Mouse (Mus musculus) Patski (cell line): ENCODE results near the gene Ptdss2. TPM values are rescaled to one million over a fixed set of nuclear protein-coding genes. Genes with fewer than 3 reads are reported as not detected.

Source experiments
- ATAC-seq: fragments of 100-300 bp; one replicate; pipeline ENCODE4 v1.8.0; 2021
- CTCF ChIA-PET: fragments of 350-600 bp; sonication (Branson Sonifier 250); formaldehyde crosslinking; loops from one replicate; lab custom pipeline; 2022; ENCODE audit warnings: inconsistent platforms; lab: Charles Lee
- POLR2A ChIA-PET: fragments of 350-600 bp; sonication (Branson Sonifier 250); formaldehyde crosslinking; loops from one replicate; lab custom pipeline; 2022; ENCODE audit warnings: antibody characterized with exemption, inconsistent platforms; lab: Charles Lee
- DNase-seq: peaks from one replicate; pipeline ENCODE4 v3.0.0-alpha.2; 2011; ENCODE audit warnings: low read depth, low spot score
- H3K27me3 ChIP-seq: fragments of 371-371 bp; one replicate; pipeline ENCODE4 v1.5.1; 2021
- CTCF ChIP-seq: fragments of 100-300 bp; IDR thresholded peaks from one replicate; pipeline ENCODE4 v1.5.1; 2021
- in situ Hi-C: fragments of 300-500 bp; cut with MboI; formaldehyde crosslinking; loops from 3 replicates; pipeline ENCODE4 v1.11.1; 2018; ENCODE audit warnings: low pct_unique_long_range_greater_than_20kb, mixed read lengths
- polyA plus RNA-seq: library from polyadenylated mRNA; unstranded; gene quantifications from one replicate; pipeline ENCODE4 v1.2.3, GENCODE M21; 2021

Gene Ptdss2
- polyA plus RNA-seq, 1 experiment from 2014 or later: 96.0 TPM

DNA sequence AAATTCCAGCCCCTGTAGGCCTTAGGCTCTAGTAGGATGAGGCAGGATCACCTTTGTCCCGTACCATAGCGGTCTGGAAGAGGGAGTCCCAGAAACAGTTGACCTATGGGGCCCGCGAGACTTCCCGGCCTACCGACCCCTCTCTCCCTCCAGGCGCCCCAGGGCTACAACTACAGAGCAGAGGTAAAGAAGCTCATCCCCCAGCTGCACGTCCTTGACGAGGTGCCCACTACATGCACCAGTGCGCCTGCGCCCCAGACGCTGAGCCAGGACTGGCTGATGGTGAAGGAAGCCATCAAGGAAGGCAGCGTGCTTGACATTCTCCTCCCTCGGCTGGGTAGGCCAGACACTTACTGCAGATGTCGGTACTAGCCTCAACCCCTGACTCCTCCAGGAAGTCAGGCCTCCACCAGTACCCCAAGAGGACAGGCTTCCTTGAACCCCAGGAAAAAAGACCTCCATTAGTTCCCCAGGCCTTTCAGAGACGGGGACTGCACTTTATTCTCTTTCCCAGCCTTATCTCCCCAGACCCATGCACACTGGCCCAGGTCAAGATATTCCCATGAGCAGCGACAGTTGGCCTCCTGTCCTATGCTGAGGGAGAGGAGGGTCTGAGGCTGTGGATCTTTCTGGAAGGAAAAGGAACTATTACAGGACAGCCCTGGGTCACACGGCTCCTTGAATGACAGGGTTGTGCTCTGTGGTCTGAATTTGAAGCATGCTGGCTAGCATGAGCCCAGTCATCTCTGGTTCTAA lies 84.2 kb downstream of the Ptdss2 start:
- ATAC-seq (no peak), DNase-seq (no peak)
- no peaks in the 10 kb centered on the region for H3K27me3 ChIP-seq
- TF ChIP-seq CTCF: no peak
- in situ Hi-C loops: no loop called here
- POLR2A ChIA-PET: no interaction called here
- CTCF ChIA-PET: no interaction called here

Other genes with a start within 250 kb of the Ptdss2 start
- 148 TPM for gene Psmd13, start 240.4 kb upstream of the Ptdss2 start, polyA plus RNA-seq
- gene Sirt3, start 240.1 kb upstream of the Ptdss2 start, polyA plus RNA-seq: 48.3 TPM
- gene Cox8b, start 221.9 kb upstream of the Ptdss2 start, polyA plus RNA-seq: not detected
- gene Nlrp6, start 201.5 kb upstream of the Ptdss2 start, polyA plus RNA-seq: not detected
- gene Pgghg, start 181.0 kb upstream of the Ptdss2 start, polyA plus RNA-seq: 18.3 TPM
- gene Ifitm5, start 172.1 kb upstream of the Ptdss2 start, polyA plus RNA-seq: 0.30 TPM
- gene Gm45717, start 166.4 kb upstream of the Ptdss2 start, polyA plus RNA-seq: 0.50 TPM
- gene Ifitm2, start 166.4 kb upstream of the Ptdss2 start, polyA plus RNA-seq: 257 TPM
- gene Ifitm1, start 155.2 kb upstream of the Ptdss2 start, polyA plus RNA-seq: 0.22 TPM
- gene Ifitm3, start 111.6 kb upstream of the Ptdss2 start, polyA plus RNA-seq: 8.6 TPM
- 0.21 TPM for gene Ifitm6, start 104.5 kb upstream of the Ptdss2 start, polyA plus RNA-seq
- not detected for gene Gm17387, start 93.3 kb upstream of the Ptdss2 start, polyA plus RNA-seq
- 2.2 TPM for gene B4galnt4, start 61.3 kb upstream of the Ptdss2 start, polyA plus RNA-seq
- gene Pkp3, start 44.2 kb upstream of the Ptdss2 start, polyA plus RNA-seq: 2.2 TPM
- 7.6 TPM for gene Sigirr, start 21.8 kb upstream of the Ptdss2 start, polyA plus RNA-seq
- 0.09 TPM for gene Ano9, start 4.6 kb upstream of the Ptdss2 start, polyA plus RNA-seq
- gene Rnh1, start 50.5 kb downstream of the Ptdss2 start, polyA plus RNA-seq: 292 TPM
- gene Hras, start 71.6 kb downstream of the Ptdss2 start, polyA plus RNA-seq: 80.1 TPM
- 13.7 TPM for gene Lrrc56, start 71.8 kb downstream of the Ptdss2 start, polyA plus RNA-seq
- gene Lmntd2, start 91.7 kb downstream of the Ptdss2 start, polyA plus RNA-seq: 4.5 TPM
- 48.3 TPM for gene Rassf7, start 93.5 kb downstream of the Ptdss2 start, polyA plus RNA-seq
- gene Phrf1, start 106.4 kb downstream of the Ptdss2 start, polyA plus RNA-seq: 68.6 TPM
- gene Irf7, start 144.1 kb downstream of the Ptdss2 start, polyA plus RNA-seq: 10.5 TPM
- gene Cdhr5, start 154.4 kb downstream of the Ptdss2 start, polyA plus RNA-seq: not detected
- gene Sct, start 156.8 kb downstream of the Ptdss2 start, polyA plus RNA-seq: not detected
- not detected for gene Drd4, start 169.6 kb downstream of the Ptdss2 start, polyA plus RNA-seq
- gene Deaf1, start 205.3 kb downstream of the Ptdss2 start, polyA plus RNA-seq: 62.1 TPM
- gene Tmem80, start 205.4 kb downstream of the Ptdss2 start, polyA plus RNA-seq: 34.0 TPM
- 114 TPM for gene Eps8l2, start 216.5 kb downstream of the Ptdss2 start, polyA plus RNA-seq